Mouse (Mus musculus): ENCODE results near the gene Pank2. TPM values are rescaled to one million over a fixed set of nuclear protein-coding genes. Genes with fewer than 3 reads are reported as not detected.
"Not testable (repeated sequence)": the region's sequence is repeated elsewhere in the genome, so short reads cannot be mapped to it uniquely, and the experiment has no call there.

The Pank2 gene
- 16.3 and 29.0 TPM in 2 replicates for total RNA-seq (2015; ENCODE audit: low replicate concordance)
- 14.0 and 26.5 TPM in 2 replicates for total RNA-seq (2017; ENCODE audit: low replicate concordance)

DNA sequence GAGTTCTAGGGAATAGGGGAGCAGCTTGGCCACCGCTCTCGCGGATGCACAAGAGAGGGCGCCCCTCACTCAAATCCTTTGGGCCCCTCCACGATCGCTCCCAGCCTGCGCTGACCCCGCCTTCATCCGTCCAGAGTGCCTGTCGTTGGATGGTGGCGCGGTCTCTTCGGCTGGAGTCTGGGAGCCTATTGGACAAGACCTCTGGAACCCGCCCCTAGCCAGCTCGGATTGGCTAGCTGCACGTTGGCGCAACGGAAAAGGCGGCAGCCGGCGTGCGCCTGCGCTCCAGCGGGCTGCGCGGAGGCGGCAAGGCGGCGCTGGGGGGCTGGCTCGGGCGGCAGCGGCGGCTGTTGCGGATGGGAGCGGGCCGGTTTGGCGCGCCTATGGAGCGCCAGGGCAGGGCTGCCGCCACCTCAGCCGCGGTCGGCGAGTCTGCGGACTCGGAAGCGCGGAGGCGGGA, at the start of gene Pank2:
Pank2 (plus strand) TSS at position 283 of the 460 bp plus-strand sequence.
- peak; percentile 93 for ATAC-seq (replicated peaks; ENCODE audit: low FRiP score, poor library complexity, severe bottlenecking)

DNA sequence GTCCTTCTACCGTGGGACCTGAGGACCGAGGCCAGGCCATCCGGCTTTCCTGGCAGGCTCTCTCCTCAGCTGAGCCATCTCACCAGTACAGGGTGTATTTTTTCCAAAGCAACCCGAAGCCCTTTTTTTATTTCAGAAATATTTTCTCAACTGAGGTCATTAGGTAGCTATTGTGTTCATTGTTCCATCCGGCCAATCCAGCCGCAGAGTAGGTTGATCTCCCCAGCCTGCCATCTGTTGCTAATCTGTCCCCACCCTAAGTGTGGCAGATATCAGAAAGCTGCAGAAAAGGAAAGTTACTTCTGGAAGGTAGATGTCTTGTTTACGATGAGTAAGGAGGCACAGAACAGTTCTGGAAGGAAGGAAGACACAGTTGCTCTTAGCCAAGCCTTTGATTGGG, 48.5 kb upstream of the Pank2 start:
- ATAC-seq (replicated peaks; ENCODE audit: low FRiP score, poor library complexity, severe bottlenecking), result peak; percentile 64

DNA sequence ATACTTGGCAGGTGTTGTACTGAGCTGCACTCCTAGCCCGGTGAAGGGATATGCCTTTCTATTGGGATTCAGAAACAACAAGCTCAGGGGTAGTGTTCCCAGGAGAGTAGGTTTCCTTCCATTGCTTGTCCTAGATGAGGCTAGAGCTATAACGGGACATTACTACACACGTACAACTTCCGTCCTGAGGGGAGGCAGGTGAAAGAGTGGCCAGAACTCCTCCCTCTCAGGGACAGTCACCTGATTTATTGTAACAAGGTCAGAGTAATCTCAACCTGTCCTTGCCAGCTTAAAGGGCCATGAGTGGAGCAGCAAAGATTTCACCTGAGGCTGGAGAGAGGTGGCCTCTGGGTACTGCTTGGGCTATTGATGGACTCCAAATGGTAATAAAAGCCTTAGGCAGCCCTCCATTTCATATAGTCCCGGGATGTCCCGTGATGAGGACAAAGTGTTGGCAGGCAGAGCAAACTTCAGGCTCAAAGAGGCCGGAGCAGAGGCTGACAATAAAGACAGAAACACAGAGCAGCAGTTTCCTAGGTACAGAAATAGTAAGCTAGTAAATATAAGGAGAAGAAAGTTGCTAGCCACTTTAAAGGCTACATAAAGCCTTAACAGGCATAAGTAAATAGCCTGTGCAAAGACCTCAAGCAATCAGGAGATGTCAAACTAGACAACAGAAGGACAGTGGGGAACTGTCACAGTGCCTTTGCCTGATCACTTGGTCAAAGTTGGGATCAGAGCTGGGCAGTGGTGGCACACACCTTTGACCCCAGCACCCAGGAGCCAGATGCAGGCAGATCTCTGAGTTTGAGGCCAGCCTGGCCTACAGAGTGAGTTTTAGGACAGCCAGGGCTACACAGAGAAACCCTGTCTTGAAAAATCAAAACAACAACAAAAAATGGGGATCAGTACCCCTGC, 46.1 kb upstream of the Pank2 start:
- no peak for ATAC-seq (replicated peaks; ENCODE audit: low FRiP score, poor library complexity, severe bottlenecking)

DNA sequence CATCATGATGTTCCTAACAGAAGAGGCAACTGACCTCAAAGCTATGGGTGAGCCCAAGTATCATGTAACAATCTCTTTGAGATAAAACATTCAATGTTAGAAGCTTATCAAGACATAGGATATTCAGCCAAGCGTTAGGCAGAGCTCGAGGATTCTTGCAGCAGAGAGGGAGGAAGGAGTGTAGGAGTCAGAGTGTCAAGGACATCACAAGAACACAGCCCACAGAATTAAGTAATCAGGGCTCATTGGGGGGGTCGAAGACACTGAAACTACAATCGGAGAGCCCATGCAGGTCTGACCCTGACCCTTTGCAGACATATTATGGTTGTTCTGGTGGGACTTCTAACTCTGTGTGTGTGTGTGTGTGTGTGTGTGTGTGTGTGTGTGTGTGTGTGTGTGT, 42.3 kb upstream of the Pank2 start:
- no peak for ATAC-seq (replicated peaks; ENCODE audit: low FRiP score, poor library complexity, severe bottlenecking)

DNA sequence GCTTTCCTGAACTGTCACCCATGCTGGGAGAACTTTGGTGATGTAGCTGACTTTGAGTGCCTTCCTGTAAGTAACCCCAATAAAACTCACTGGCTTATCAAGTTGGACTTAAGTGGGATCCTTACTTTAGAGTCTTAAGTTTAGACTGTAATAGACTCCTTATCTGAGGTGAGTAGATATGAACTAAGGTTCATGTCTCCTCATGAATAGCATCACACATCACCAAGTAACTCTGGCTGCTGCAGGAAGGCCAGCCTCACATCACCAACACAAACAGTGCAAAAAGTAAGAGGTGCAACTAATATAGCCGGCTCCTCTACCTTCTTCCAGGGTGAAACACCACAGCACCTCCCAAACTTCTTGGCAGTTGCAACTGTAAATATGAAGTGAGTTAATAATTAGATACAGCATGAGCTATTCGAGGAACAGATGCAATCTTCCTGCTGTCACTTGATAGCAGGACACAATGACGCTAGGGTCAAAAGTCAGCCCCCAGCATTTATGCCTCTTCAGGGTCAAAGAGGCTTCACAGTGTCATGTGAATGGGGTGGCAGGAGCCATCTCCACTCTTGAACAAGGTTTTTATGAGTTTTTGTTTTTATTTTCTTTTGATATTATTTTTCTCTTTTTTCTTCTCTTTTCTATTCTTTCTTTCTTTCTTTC, 40.3 kb upstream of the Pank2 start:
- no peak for ATAC-seq (replicated peaks; ENCODE audit: low FRiP score, poor library complexity, severe bottlenecking)

DNA sequence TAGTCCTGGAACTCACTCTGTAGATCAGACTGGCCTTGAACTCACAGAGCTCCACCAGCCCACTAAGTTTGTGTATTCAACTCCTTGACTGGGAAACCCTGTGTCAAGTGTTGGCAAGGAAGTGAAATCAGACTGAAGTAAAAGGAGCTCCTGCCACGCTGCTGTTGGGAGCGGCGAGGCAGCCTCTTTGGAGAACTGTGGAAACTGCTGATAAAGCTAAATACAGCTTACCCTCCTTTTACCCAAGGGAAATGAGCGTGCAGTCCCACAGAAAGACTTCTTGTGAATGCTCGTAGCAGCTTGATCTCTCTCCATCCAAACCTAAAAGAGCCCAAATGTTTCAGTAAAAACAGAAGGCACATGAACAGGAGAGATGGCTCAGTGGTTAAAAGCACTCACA, 39.7 kb upstream of the Pank2 start:
- ATAC-seq (replicated peaks; ENCODE audit: low FRiP score, poor library complexity, severe bottlenecking), result peak; percentile 56

DNA sequence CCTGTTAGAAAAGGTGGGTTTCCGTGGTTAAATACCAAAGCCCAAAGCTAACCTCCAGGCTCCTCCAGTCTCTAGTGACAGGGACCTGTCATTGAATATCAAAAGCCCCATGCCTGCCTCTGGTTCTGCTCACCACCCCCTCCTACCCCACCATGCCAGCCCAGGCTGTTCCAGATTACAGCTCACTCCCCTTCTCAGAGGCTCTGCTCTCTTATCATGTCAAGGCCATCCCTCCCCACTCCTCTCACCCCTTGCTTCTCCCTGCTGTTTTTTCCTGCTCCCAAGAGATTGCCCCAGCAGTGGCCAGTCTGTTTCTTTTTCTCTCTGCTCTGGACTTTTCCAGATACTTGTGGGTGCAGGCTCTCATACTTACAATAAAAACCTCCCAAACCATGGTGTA, 38.7 kb upstream of the Pank2 start:
- peak; percentile 95 for ATAC-seq (replicated peaks; ENCODE audit: low FRiP score, poor library complexity, severe bottlenecking)

DNA sequence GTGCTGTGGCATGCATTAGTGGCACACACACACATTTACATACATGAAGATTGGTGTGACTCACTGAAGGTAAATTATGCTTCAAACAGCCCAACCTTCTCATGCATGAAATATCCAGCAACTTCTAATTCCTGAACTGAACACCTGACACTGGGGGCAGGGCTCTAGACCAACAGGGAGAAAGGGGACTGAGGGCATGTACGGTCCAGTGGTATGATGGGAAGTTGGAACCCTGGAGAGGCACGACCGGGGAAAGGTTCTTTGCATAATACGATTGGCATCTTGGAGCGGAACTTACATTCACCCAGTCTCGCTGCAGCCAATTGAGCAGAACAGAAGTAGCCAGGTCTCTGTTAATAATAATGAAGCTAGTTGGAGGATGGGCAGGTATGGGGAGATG, 37.1 kb upstream of the Pank2 start:
- ATAC-seq (replicated peaks; ENCODE audit: low FRiP score, poor library complexity, severe bottlenecking), result no peak

DNA sequence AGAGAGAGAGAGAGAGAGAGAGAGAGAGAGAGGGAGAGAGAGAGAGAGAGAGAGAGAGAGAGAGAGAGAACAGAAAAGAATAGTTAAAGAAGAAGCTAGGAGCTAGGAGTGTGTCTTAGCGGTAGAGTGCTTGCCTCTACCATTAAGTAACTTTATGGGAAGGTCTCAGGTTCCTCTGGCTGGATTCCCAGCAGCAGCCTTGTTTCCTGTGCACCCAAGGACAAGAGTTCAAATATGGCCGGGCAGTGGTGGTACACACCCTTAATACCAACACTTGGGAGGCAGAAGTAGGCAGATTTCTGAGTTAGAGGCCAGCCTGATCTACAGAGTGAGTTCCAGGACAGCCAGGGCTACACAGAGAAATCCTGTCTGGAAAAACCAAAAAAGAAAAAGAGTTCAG, 35.6 kb upstream of the Pank2 start:
- not testable (repeated sequence) for ATAC-seq (replicated peaks; ENCODE audit: low FRiP score, poor library complexity, severe bottlenecking)

DNA sequence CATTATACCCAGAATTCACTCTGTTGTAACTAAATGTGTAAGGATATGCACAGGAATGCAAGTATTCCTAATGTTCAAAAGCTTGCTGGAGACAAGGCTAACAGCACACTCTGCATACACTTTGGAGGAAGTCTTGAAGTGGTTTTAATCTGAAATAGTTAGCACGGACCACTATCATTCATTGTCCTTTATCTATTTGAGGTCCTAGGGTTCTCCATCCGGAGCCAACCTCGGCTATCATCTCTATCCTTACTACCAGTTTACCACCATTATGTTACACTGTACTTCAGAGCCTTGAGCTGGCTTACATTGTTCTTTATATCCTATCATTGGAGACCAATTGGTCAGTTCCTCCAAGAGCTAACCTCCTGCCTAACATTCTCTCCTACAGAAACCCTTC, 35.1 kb upstream of the Pank2 start:
- no peak for ATAC-seq (replicated peaks; ENCODE audit: low FRiP score, poor library complexity, severe bottlenecking)

DNA sequence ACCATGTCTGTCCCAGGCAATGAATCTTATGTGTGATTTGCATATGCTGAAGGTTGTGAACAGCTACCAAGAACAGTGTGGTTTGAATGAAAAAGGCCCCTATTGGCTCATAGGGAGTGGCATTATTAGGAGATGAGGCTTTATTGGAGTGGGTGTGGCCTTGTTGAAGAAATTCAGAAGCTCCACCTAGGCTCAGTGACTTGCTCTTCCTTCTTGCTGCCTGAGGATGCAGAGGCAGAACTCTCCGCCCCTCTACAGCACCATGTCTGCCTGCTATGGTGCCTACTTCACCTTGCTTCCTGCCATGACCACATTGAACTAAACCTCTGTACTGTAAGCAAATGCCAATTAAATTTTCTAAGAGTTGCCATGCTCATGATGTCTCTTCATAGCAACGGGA, 29.7 kb upstream of the Pank2 start:
- ATAC-seq (replicated peaks; ENCODE audit: low FRiP score, poor library complexity, severe bottlenecking), result peak; percentile 81

DNA sequence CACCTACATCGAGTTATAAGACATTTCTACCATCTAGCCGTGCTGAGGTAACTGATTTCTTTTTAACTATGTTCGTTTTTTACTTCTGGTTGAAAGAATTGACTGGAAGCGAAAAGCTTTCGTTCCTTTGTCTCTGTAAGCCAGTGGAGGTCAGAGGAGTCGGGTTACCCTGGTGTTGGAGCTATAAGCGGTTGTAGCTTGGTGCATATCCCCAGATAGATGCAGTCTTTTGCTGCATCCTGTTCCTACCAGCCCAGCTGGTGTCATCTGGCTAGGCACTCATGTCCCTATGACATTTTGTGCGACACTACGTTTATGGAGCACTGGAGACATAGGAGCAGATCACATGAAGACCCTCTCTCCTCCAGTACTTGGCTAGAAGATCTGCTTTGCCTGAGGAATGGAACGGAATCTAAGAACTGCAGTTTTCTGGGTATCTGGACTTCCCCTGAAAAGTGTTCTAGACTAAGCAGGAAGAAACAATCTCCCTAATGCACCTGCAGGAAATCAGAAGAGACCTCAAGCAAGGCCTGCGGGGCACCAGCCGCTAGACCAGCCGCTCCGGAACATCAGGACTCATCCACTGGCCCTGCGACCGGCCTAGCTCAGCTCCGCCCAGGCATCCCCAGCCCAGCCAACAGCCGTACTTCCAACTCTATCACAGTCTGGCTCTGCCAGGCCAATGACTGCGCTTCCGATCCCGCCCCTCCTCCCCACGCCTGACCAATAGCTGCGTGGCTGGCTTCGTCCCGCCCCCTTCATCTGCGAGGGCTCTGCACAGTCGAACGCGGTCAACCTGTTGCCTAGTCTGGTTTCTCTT, 28.8 kb upstream of the Pank2 start, which contains the start of gene Mavs:
Mavs (plus strand) TSS at position 757 of the 820 bp plus-strand sequence.
- peak; percentile 88 for ATAC-seq (replicated peaks; ENCODE audit: low FRiP score, poor library complexity, severe bottlenecking)

DNA sequence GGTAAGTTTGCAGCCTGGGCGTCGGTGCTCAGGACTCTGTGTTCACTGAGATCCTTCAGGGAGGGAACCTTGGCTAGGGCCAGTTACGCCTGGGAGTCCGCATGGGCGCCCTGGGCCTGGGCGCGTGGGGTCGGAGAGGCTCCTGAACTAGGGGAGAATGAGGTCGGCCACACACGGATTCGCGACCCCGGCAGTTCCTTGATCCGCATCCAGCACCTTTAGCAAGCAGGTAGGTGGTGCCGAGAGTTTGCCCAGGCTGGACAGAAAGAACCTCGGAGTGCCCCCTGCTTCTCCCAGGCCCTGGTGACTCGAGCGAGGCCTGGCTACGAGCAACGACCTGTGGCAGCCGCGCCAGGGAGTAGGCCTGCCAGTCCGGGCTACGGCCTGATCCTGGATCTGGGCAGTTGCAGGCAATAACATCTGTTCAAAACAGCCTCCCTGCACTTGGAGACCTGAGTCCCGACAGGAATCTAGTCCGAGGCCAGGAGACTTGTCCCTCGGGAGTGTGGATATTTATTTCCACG, 28.1 kb upstream of the Pank2 start:
- peak; percentile 56 for ATAC-seq (replicated peaks; ENCODE audit: low FRiP score, poor library complexity, severe bottlenecking)

DNA sequence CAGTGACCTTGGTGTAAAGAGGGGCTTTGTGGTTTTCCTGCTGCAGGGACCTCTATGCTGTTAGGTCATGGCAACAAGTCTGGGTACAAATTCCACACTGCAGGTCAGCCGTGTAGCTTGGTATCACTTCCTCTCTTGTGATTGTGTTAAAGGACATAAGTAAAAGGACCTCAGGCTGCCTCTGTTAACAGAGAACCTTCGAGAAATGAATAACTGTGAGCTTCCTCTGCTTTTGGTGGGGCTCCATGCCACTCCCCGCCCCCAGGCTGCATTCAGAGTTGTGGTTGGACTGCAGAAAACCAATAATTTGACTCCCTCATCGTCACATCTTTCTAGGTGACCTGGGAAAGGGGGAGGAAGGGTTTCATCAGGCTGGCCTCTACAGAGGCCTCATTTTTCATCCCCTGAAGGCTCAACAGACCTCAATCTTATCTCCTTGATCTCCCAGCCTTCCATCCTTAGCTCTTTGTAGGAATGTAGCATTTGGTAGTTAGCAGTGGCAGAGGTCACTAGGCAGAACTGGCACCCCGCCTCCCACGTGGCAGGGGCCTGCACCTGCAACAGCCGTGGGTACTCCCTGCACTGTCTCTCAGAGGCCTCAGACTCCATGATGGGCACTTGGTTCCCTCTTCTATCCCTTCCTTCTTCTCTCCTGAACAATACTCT, 27.2 kb upstream of the Pank2 start:
- ATAC-seq (replicated peaks; ENCODE audit: low FRiP score, poor library complexity, severe bottlenecking), result peak; percentile 40

DNA sequence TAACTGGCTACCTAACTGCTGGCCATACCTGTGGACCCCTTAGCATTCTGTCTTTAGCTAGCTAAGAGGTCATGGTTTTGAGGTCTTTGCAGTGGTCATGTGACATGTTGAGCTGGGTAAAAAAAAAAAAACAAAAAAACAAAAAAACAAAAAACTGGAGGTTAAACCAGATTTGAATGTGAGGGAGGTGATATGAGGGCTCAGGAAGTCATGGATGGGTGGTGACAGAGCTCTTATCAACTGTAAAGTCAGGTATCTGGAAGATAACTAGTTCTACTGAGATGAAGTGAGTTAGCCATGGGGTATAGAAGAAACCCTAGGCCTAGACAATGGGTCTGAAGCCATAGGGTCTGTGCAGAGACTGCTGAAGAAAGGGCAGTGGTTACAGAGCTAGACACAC, 20.1 kb upstream of the Pank2 start:
- ATAC-seq (replicated peaks; ENCODE audit: low FRiP score, poor library complexity, severe bottlenecking), result no peak

DNA sequence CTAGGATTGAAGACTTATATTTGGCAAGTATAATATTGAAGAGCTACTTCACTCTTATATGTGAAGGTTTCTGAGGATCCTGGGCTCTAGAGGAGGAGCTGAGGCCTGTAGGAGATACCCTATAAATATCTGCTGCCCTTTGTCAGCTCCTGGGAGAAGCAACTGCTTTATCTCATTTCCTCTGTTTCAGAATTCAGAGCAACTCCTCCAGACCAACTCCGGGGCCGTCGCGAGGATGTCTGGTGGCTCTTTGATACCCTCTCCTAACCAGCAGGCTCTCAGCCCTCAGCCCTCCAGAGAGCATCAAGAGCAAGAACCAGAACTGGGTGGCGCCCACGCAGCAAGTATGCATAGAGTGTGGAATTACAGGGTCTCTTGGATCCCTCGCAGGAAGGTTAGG, 19.4 kb upstream of the Pank2 start:
- no peak for ATAC-seq (replicated peaks; ENCODE audit: low FRiP score, poor library complexity, severe bottlenecking)

DNA sequence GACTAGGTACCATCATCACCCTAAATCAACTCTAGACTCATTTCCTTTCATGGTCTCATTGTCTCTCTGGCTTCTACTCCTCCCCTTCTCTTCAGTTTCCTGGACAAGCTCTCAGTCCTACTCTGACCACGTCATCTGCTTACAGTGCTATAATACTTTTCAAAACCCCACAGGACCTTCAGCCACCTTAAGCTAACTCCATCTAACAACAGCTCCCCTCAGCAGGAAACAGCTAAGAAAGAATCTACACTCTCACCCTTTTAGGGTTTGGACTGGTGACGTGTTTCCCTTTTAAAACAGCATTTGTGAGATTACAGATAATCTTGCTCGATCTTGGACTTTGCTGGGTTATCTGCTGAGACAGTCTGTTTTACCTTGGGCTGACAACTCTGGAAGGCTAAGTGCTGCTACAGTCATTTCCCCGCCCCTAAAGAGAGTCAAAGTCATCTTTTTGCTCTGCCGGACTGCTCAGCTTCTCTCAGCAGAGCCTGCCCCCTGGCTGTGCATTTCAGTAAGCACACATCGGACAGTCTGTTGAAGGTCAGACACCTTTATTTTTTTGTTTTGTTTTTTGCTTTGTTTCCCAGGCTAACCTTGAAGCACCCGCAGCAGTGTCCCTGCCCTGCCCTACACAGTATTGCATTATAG, 8.5 kb upstream of the Pank2 start:
- ATAC-seq (replicated peaks; ENCODE audit: low FRiP score, poor library complexity, severe bottlenecking), result peak; percentile 96

DNA sequence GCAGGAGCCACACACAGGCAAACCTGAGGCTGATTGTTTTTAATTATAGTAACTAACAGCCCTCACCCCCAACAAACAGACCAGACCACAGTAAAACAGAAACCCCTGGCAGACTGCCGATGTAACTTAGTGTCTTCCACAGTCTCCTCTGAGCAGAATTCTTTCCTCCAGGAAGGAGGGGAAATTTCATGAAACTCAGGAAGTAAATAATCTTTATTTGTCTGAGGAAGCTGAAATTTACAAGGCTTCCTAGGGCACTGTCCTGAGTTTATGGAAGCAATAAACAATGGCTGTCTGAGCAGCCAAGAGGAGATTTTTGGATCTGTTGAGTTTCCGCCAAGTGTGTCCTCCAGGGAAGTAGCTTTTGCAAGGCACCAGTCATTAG, 8.0 kb upstream of the Pank2 start:
- ATAC-seq (replicated peaks; ENCODE audit: low FRiP score, poor library complexity, severe bottlenecking), result peak; percentile 31

DNA sequence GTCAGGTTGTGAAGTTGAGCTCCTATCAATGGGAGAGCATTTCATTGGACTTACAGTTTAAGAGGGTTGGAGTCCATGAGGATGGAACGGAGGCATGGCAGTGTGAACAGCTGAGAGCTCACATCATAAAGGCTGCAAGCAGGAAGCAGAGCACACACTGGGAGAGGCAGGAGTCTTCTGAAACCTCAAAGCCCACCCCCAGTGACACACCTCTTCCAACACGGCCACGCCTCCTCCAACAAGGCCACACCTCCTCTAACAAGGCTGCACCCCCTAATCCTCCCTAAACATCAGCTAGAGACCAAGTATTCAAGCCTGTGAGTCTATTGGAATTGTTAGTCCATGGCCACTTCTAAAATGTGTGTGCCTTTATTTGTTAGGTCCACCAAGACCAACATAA, 6.6 kb upstream of the Pank2 start:
- no peak for ATAC-seq (replicated peaks; ENCODE audit: low FRiP score, poor library complexity, severe bottlenecking)
